Mouse (Mus musculus): ENCODE measurements at regions not wholly inside any gene's neighbourhood (a gene's known extent, or its start where the extent isn't known, plus 50 kb on each side); places are given as distances from the start of the nearest gene placed in this dataset.
"Not testable (repeated sequence)": the region's sequence is repeated elsewhere in the genome, so short reads cannot be mapped to it uniquely, and the experiment has no call there.

GRCm38 (mm10) chr8:24386462-24386861 lies 339.2 kb downstream of the Adam3 start:
- peak; percentile 72 for ATAC-seq (ENCODE audit: low TSS enrichment)

GRCm38 (mm10) chr8:24383963-24384435 lies 341.7 kb downstream of the Adam3 start:
- ATAC-seq (ENCODE audit: low TSS enrichment) = no peak

- no peak for ATAC-seq (ENCODE audit: low TSS enrichment)
These were observed 342.3 kb downstream of the Adam3 start for GRCm38 (mm10) chr8:24383130-24383962.

- no peak for ATAC-seq (ENCODE audit: low TSS enrichment)
These were observed 343.9 kb downstream of the Adam3 start for GRCm38 (mm10) chr8:24381666-24382253.

- no peak for ATAC-seq (ENCODE audit: low TSS enrichment)
These were observed 347.6 kb downstream of the Adam3 start for GRCm38 (mm10) chr8:24378070-24378469.

- ATAC-seq (ENCODE audit: low TSS enrichment) = not testable (repeated sequence)
These were observed 348.8 kb downstream of the Adam3 start for GRCm38 (mm10) chr8:24376846-24377245.

- no peak for ATAC-seq (ENCODE audit: low TSS enrichment)
These were observed 351.1 kb downstream of the Adam3 start for GRCm38 (mm10) chr8:24374503-24374902.

GRCm38 (mm10) chr8:24372068-24372467 lies 353.6 kb downstream of the Adam3 start:
- ATAC-seq (ENCODE audit: low TSS enrichment) = peak; percentile 80

- no peak for ATAC-seq (ENCODE audit: low TSS enrichment)
These were observed 359.7 kb downstream of the Adam3 start for GRCm38 (mm10) chr8:24366000-24366399.

- ATAC-seq (ENCODE audit: low TSS enrichment) = no peak
These were observed 361.0 kb downstream of the Adam3 start for GRCm38 (mm10) chr8:24364685-24365084.

GRCm38 (mm10) chr8:24359022-24359600 lies 366.5 kb downstream of the Adam3 start:
- no peak for ATAC-seq (ENCODE audit: low TSS enrichment)

GRCm38 (mm10) chr8:24355146-24355545 lies 370.5 kb downstream of the Adam3 start:
- ATAC-seq (ENCODE audit: low TSS enrichment) = no peak

- no peak for ATAC-seq (ENCODE audit: low TSS enrichment)
These were observed 371.8 kb downstream of the Adam3 start for GRCm38 (mm10) chr8:24353842-24354241.

- ATAC-seq (ENCODE audit: low TSS enrichment) = no peak
These were observed 373.3 kb downstream of the Adam3 start for GRCm38 (mm10) chr8:24352322-24352721.

GRCm38 (mm10) chr8:24351760-24352159 lies 373.9 kb downstream of the Adam3 start:
- ATAC-seq (ENCODE audit: low TSS enrichment) = peak; percentile 52; the same call in 1 of the 2 replicates

- ATAC-seq (ENCODE audit: low TSS enrichment) = no peak
These were observed 379.1 kb downstream of the Adam3 start for GRCm38 (mm10) chr8:24346390-24347113.

- ATAC-seq (ENCODE audit: low TSS enrichment) = no peak
These were observed 387.0 kb downstream of the Adam3 start for GRCm38 (mm10) chr8:24338694-24339093.

- ATAC-seq (ENCODE audit: low TSS enrichment) = peak; percentile 52; the same call in 1 of the 2 replicates
These were observed 388.0 kb downstream of the Adam3 start for GRCm38 (mm10) chr8:24337635-24338034.

- no peak for ATAC-seq (ENCODE audit: low TSS enrichment)
These were observed 389.9 kb downstream of the Adam3 start for GRCm38 (mm10) chr8:24335709-24336108.

- ATAC-seq (ENCODE audit: low TSS enrichment) = no peak
These were observed 391.9 kb downstream of the Adam3 start for GRCm38 (mm10) chr8:24333705-24334104.

- ATAC-seq (ENCODE audit: low TSS enrichment) = no peak
These were observed 414.8 kb downstream of the Adam3 start for GRCm38 (mm10) chr8:24310893-24311292.

GRCm38 (mm10) chr8:24294565-24294964 lies 431.1 kb downstream of the Adam3 start:
- no peak for ATAC-seq (ENCODE audit: low TSS enrichment)

Data from frontal cortex, adult (tissue).